Mouse (Mus musculus) urinary bladder, postnatal 25 days (tissue): ENCODE results near the gene Oxnad1.
"Not testable (repeated sequence)": the region's sequence is repeated elsewhere in the genome, so short reads cannot be mapped to it uniquely, and the experiment has no call there.

ENCODE experiments used
- DNase-seq: peaks from one replicate; pipeline ENCODE4 v3.0.0; 2022; ENCODE audit warnings: low spot score

Oxnad1 gene

GRCm38 (mm10) chr14:32091124-32091523 lies 6.0 kb downstream of the Oxnad1 start:
- no peak for DNase-seq

GRCm38 (mm10) chr14:32091704-32092103 lies 6.5 kb downstream of the Oxnad1 start:
- no peak for DNase-seq

- no peak for DNase-seq
These were observed 7.8 kb downstream of the Oxnad1 start for GRCm38 (mm10) chr14:32093018-32093417.

GRCm38 (mm10) chr14:32093500-32094117 lies 8.4 kb downstream of the Oxnad1 start:
- no peak for DNase-seq

GRCm38 (mm10) chr14:32095646-32096045 lies 10.5 kb downstream of the Oxnad1 start:
- no peak for DNase-seq

- DNase-seq = no peak
These were observed 11.6 kb downstream of the Oxnad1 start for GRCm38 (mm10) chr14:32096740-32097139.

GRCm38 (mm10) chr14:32097691-32098090 lies 12.5 kb downstream of the Oxnad1 start:
- DNase-seq = no peak

GRCm38 (mm10) chr14:32098951-32099350 lies 13.8 kb downstream of the Oxnad1 start:
- no peak for DNase-seq

GRCm38 (mm10) chr14:32103556-32103955 lies 18.4 kb downstream of the Oxnad1 start:
- DNase-seq = no peak

GRCm38 (mm10) chr14:32105663-32106062 lies 20.5 kb downstream of the Oxnad1 start:
- DNase-seq = no peak

GRCm38 (mm10) chr14:32106911-32107310 lies 21.7 kb downstream of the Oxnad1 start:
- no peak for DNase-seq

GRCm38 (mm10) chr14:32112124-32112523 lies 26.9 kb downstream of the Oxnad1 start:
- DNase-seq = not testable (repeated sequence)

- DNase-seq = no peak
These were observed 36.1 kb downstream of the Oxnad1 start for GRCm38 (mm10) chr14:32120940-32121919.

- peak; percentile 15 for DNase-seq
These were observed 36.7 kb downstream of the Oxnad1 start for GRCm38 (mm10) chr14:32121920-32122315.

- DNase-seq = no peak
These were observed 39.1 kb downstream of the Oxnad1 start for GRCm38 (mm10) chr14:32124261-32124660.

GRCm38 (mm10) chr14:32125256-32125655 lies 40.1 kb downstream of the Oxnad1 start:
- not testable (repeated sequence) for DNase-seq

- DNase-seq = no peak
These were observed 43.2 kb downstream of the Oxnad1 start for GRCm38 (mm10) chr14:32128409-32128808.

GRCm38 (mm10) chr14:32131836-32132235 lies 46.7 kb downstream of the Oxnad1 start:
- no peak for DNase-seq

- no peak for DNase-seq
These were observed 49.1 kb downstream of the Oxnad1 start for GRCm38 (mm10) chr14:32134293-32134692.

- DNase-seq = not testable (repeated sequence)
These were observed 51.3 kb downstream of the Oxnad1 start for GRCm38 (mm10) chr14:32136467-32136866.

- no peak for DNase-seq
These were observed 55.3 kb downstream of the Oxnad1 start for GRCm38 (mm10) chr14:32140359-32140965.

GRCm38 (mm10) chr14:32141723-32142122 lies 56.5 kb downstream of the Oxnad1 start, which contains the start of gene Msmb:
Gene Msmb (plus strand): TSS chr14:32142023.
- DNase-seq = no peak

GRCm38 (mm10) chr14:32144734-32145133 lies 59.6 kb downstream of the Oxnad1 start:
- DNase-seq = no peak
